Mouse (Mus musculus) heart, postnatal 10 days (tissue): ENCODE measurements at regions not wholly inside any gene's neighbourhood (a gene's known extent, or its start where the extent isn't known, plus 50 kb on each side); places are given as distances from the start of the nearest gene placed in this dataset.

Experiments
- DNase-seq, 2 experiments: peaks; one replicate each; pipeline ENCODE4 v3.0.0; 2021
- intact Hi-C: fragments of 180-260 bp; cut with DNase I; formaldehyde crosslinking; loops from one replicate; pipeline ENCODE4 v1.15.1; 2025

GRCm38 (mm10) chr16:42808864-42809263 is 66.8 kb upstream of the Zbtb20 start:
- peak; percentile 8 to 20 for DNase-seq
- intact Hi-C loops = no loop called here

DNA sequence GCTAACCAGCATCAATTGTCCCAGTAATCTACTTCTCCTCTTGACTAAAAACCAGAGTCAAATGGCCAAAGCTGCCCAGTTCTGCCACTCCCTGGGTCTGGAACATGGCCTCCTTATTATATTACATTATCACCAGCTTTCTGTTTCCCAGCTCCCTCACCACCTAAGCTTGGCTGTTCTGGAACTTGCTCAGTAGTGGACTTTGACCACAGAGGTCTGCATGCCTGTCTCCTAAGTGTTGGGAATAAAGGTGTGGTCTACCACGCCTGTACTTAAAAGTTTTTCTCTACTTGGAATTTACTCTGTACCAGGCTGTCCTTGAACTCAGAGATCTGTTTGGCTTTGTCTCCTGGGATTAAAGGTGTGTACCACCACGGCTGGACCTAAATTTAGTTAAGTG is 68.1 kb upstream of the Zbtb20 start:
- DNase-seq = no peak
- intact Hi-C loops = no loop called here

- no peak for DNase-seq
- intact Hi-C loops = no loop called here
Measured at GRCm38 (mm10) chr16:42803609-42804008, 72.1 kb upstream of the Zbtb20 start.

DNA sequence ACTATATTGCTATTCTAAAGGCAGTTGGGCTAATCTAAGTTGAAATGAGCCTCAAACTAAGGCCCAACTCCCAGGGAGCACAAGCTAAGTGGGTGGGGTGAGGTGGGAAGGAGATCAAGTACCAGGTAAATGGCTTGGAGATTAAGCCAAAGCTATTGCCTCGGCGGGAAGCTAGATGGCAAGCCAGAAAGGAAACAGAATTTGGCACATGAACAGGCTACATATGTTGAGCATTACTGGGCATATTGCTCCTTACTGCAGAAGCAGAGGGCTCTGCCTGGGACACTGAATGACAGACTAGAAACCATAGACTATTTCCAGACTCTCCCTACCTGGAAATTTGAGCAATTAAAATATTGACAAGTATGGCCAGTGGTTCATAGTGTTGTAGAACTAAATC is 83.1 kb upstream of the Zbtb20 start:
- intact Hi-C loops = no loop called here

GRCm38 (mm10) chr16:42784712-42785111 is 91.0 kb upstream of the Zbtb20 start:
- peak in 1 of 2 experiments; percentile 3 for DNase-seq
- intact Hi-C loops = loop anchor here (5.0 kb wide), 3 partner anchors 107 to 617 kb away; no protein-coding TSS in a partner anchor

More for the DNA sequence above, 83.1 kb upstream of the Zbtb20 start:
- DNase-seq = no peak

DNA sequence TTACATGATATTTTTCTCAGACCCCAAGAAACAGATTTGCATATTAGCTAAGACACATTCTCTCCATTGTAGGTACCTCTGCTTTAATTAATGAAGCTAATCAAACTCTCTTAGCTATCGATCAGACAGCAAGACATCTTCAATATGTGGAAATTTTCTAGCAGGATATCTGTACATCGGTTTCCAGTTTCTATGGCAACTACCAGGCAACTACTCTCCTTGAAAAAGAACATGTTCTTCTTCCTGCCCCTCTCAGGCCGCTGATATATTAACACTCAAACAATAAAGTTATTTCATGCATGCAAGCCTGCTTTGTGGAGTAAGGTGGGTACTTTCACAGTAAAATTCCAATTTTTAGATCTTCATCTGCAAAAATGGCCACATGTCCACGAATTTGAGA is 91.7 kb upstream of the Zbtb20 start:
- no peak for DNase-seq
- intact Hi-C loops = loop anchor here (5.0 kb wide), 3 partner anchors 107 to 617 kb away; no protein-coding TSS in a partner anchor

DNA sequence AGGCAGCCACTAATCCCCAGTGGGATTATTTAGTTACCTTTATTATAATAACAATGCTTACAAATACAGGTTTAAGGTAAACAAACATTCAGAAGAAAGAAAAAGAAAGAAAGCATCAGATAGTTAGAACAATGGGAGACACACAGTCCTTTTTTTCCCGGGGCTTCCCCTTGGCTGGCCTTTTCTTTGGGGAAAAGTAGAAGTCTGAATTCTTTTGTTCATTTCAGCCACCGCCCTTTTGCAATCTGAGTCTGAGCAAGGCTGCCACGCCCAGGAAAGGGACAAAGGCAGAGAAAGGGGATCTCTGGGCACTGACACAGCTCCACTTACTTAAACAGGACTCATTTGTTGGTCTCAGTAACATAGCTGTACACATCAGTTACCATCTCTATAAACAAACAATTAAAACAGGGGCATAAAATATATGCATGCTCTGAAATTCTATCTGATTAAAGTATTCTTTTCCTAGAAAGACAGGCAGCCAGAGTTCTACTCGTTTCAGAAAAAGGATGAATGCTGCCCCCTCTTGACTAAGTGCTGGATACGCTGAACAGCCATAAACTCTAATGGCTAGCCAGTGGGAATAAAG is 93.5 kb upstream of the Zbtb20 start:
- intact Hi-C loops = loop anchor here (2.0 to 5.0 kb wide), 5 partner anchors 105 to 615 kb away; no protein-coding TSS in a partner anchor

DNA sequence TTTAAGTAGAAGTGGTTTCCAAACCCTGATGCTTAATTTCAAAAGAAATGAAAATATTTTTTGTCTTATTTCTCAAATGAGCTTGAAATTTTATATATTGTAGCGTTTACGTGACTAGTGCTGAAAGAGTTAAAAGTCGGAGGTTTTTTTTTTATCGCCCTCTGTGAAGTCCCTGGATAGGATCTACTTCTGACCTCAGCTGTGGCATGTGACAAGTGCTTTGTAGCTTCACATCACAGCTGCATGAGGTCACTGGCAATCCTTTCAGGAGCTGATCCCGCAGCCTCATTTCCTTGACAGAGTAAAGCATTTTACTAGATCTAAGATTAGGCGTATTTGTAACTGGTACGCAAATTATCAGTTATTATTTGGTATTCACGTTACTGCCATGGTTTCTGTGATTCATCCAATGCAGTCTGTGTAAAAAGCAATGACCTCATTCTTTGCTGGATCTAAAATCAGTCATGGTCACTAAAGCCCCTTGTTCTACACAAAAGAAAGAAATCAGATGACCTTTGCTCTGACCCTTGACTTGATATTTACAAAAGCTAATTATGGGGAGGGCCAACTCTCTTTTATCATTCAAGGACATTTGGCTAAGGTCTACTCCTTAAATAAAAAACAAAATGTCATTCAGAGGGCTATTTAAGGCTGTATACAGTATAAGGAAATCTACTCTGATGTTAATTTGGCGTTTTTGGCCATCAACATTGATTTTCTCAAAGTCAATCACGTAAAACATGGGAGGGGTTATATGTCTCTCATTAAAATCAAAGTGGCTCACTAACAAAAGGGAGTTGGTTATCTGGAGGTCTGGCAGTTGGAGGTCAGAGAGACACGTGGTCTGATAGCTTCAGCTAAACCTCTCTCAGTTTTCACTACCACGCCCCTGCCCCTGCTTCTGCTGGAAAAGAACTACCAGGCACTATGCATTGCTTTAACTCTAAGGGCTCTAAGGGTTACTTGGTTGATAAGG is 94.3 kb upstream of the Zbtb20 start:
- DNase-seq = peak; percentile 42 to 46
- intact Hi-C loops = loop anchor here (2.0 to 5.0 kb wide), 5 partner anchors 104 to 614 kb away; no protein-coding TSS in a partner anchor

More for the DNA sequence above, 93.5 kb upstream of the Zbtb20 start:
- peak; percentile 69 to 72 for DNase-seq

DNA sequence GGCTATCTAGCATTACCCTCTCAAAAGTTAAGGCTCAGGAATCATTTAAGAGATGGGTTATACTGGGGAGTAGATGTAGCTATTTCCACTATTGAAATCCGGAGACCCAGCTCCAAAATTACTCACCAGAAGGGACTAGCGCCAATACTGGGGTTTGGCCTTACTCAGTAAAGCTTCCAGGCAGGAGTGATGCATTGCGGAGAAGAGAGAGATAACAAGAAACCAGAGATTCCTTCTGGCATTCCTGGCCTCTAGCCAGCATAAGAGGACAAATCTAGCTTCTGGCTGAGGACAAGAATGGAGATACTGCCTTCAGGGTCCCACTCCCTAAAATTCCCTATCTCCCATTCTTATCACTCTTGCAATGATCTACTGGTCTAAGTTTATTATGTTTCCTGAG is 95.7 kb upstream of the Zbtb20 start:
- intact Hi-C loops = loop anchor here (5.0 kb wide), 3 partner anchors 103 to 613 kb away; no protein-coding TSS in a partner anchor
- peak; percentile 35 to 44 for DNase-seq

- intact Hi-C loops = no loop called here
Measured at GRCm38 (mm10) chr16:42772640-42773039, 103.0 kb upstream of the Zbtb20 start.

GRCm38 (mm10) chr16:42770199-42770598 is 105.5 kb upstream of the Zbtb20 start:
- intact Hi-C loops = no loop called here
- DNase-seq = no peak

More at GRCm38 (mm10) chr16:42772640-42773039, 103.0 kb upstream of the Zbtb20 start:
- no peak for DNase-seq

GRCm38 (mm10) chr16:42748681-42749080 is 127.0 kb upstream of the Zbtb20 start:
- DNase-seq = no peak
- intact Hi-C loops = no loop called here

DNA sequence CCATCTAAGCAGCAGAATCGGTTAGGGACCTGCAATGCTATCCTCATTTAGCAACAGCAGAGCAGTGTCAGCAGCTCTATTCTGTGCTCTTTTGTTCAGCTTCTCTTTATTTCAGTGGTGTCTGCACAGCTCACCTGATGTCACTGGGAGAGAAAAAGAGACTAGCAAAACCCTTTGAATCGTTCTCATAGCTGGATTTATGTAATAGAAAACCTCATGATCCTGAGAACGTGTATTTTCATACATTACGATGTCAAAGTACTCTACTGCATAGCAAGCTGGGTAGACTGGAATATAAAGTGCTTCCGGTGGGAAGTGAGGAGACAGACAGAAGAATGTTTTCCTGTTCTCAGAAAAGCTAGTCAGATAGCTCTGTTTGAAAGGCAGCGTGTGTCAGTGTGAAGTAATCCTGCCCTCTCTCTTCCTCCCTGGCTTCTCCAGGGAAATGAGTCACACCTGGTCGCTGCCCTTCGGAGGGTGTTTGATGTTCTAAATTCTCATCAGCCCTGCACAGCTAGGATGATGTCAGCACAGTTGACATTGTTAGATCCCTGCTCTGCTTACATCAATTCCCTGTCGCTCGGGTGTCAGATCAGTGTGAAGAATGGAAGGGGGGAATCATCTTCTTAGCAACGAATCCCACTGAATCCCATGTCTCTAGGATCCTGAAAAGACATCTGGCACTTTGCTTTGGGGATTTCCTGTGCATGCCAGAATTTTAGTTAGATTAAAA is 129.6 kb upstream of the Zbtb20 start:
- DNase-seq = peak; percentile 3 to 5
- intact Hi-C loops = no loop called here

- no peak for DNase-seq
- intact Hi-C loops = no loop called here
Measured at GRCm38 (mm10) chr16:42743538-42743937, 132.1 kb upstream of the Zbtb20 start.

DNA sequence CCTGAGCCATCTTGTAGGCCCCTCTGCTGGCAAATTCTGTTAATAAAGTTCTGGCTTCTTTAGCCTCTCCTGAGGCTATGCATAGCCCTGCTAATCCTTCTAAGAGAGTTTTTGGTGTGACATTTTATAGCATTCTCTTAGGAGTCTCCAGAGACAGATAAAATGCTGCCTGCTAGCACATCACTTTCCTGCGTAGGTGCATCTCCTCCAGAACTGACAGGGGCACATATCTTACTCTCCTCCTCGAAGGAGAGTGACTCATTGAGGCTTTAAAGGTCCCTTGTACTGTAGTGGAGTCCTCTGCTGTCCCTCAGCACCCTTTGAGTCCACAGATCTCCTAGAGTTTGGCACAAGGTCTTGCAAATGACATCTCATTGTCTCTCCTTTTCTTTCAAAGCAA is 132.6 kb upstream of the Zbtb20 start:
- no peak for DNase-seq
- intact Hi-C loops = no loop called here

- intact Hi-C loops = no loop called here
- no peak for DNase-seq
Measured at GRCm38 (mm10) chr16:42727826-42728225, 147.9 kb upstream of the Zbtb20 start.

GRCm38 (mm10) chr16:42719915-42720314 is 155.8 kb upstream of the Zbtb20 start:
- intact Hi-C loops = no loop called here
- no peak for DNase-seq

DNA sequence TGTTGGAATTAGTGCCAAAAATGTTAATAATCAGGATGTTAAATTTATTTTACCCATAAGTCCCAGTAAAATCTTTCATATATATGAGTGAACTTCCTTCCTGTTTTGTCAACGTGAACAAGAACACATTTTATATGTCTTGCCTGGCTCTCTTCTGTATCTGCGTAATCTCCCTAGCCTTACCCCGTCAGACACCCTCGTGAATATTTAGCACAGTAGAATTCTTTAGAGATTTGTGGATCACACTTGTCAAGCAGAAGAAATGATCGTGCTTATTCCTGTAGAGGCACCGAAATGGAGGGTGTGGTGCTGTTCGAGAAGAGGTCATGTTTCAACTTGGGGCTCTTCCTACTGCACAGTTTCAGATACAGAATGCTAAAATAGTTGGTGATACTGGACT is 157.2 kb upstream of the Zbtb20 start:
- intact Hi-C loops = no loop called here
- no peak for DNase-seq

DNA sequence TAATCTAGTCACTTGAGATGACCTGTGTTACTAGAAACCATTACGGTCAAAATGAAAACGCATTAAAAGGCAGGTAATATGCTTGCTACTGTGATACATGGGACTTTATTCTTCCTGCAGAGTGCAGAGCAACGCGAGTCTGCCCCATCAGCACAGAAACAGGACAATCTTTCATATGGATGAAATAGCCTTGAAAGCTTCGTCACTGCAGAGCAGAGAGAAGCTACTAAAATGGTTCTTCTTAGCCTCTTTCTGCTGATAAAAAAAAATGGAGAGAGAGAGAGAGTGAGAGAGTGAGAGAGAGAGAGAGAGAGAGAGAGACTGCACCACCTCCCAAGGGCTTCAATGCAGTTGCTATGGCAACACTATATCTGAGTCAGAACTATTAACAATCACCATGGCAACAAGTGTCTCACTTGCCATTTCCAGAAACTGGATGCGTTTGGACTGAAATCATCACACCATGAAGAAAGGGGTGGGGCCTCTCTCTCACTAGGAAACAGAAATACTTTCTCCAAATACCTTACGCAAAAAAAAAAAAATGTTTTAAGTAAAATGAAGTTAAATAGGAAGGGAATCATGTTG is 157.8 kb upstream of the Zbtb20 start:
- intact Hi-C loops = no loop called here
- no peak for DNase-seq

- DNase-seq = no peak
Measured at GRCm38 (mm10) chr16:42717075-42717827, 158.4 kb upstream of the Zbtb20 start.

More at GRCm38 (mm10) chr16:42717075-42717827, 158.4 kb upstream of the Zbtb20 start:
- intact Hi-C loops = no loop called here
